Mouse (Mus musculus) small intestine, adult 2 months (tissue): ENCODE measurements at regions not wholly inside any gene's neighbourhood (a gene's known extent, or its start where the extent isn't known, plus 50 kb on each side); places are given as distances from the start of the nearest gene placed in this dataset.
"Not testable (repeated sequence)": the region's sequence is repeated elsewhere in the genome, so short reads cannot be mapped to it uniquely, and the experiment has no call there.

Experiments used
- CTCF ChIP-seq: fragments of 200-500 bp; IDR thresholded peaks from 2 replicates; pipeline ENCODE4 v1.5.1; 2012; ENCODE audit warnings: low read depth, mild to moderate bottlenecking, control low read depth, inconsistent platforms, low read length, moderate library complexity, mixed read lengths; ENCODE audit not compliant: insufficient replicate concordance, insufficient read length; ENCODE audit errors: extremely low read depth
- POLR2A ChIP-seq: fragments of 200-500 bp; IDR thresholded peaks from 2 replicates; pipeline ENCODE4 v1.6.1; 2012; ENCODE audit warnings: low read depth, mild to moderate bottlenecking, control low read depth, inconsistent platforms, low read length, moderate library complexity

- TF ChIP-seq POLR2A, CTCF: not testable (repeated sequence)
Measured at GRCm38 (mm10) chr3:8245822-8246221, 1364.1 kb downstream of the Zfp704 start.
